Mouse (Mus musculus) heart, adult 18-20 months (tissue): ENCODE results near the gene Olfm4. TPM values are rescaled to one million over a fixed set of nuclear protein-coding genes. Genes with fewer than 3 reads are reported as not detected.

Experiments
- DNase-seq, 2 experiments: peaks; one replicate each; pipeline ENCODE4 v3.0.0; 2021 to 2022; ENCODE audit warnings: mixed read lengths in 1 of 2
- long read RNA-seq, 2 experiments: library from polyadenylated mRNA; stranded (forward); transcript quantifications; one replicate each; pipeline ENCODE4 v2.0.0; 2021
- total RNA-seq, 2 experiments: library from RNA; stranded (reverse); gene quantifications; 2 replicates each; pipeline ENCODE4 v1.2.3; 2021

The Olfm4 gene
- total RNA-seq = not detected
- long read RNA-seq, experiment 1 = 0 reads
- long read RNA-seq, experiment 2 = 0 reads

DNA sequence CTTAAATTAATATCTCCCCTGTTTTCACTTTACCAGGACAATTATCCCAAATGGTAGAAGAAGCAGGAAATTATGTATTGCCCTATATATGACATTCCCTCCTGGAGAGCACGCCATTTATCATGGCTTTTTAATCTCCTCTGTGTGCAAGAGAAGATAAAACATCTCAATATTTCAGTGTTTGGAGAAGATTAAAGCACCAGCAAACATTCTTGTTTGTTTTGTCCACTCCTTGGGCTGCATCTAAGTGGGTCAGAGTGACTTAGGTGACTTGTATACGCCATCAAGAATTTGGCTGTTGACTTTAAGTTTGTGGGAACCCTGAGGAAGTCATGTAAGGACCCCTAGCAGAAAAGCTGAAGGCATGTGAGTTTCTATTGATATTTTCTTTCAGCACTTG lies at the start of gene Olfm4:
Olfm4 (plus strand) TSS at position 301 of the 400 bp plus-strand sequence.
- DNase-seq = no peak

- DNase-seq = no peak
Measured at GRCm38 (mm10) chr14:79934426-79934825, 49.5 kb upstream of the Olfm4 start.

GRCm38 (mm10) chr14:79936879-79937468 lies 46.9 kb upstream of the Olfm4 start:
- no peak for DNase-seq

DNA sequence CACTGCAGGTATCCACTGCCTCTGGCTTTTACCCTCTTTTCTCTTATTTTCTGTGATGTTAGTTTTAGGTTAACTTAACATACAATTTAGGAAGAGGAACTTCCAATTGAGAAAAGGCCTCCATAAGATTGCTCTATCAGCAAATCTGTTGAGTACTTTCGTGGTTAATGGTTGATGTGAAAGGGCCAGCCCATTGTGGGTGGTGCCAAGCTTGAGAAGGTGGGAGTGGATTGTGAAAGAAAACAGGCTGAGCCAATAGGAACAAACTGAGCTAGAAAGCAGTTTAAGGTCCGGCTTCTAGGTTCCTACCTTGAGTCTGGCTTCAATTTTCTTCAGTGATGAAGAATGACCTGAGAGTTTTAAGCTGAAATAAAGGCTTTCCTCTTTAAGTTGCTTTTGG lies 38.0 kb upstream of the Olfm4 start:
- no peak for DNase-seq

GRCm38 (mm10) chr14:79955678-79956077 lies 28.2 kb upstream of the Olfm4 start:
- no peak for DNase-seq

- no peak for DNase-seq
Measured at GRCm38 (mm10) chr14:79957789-79958487, 25.9 kb upstream of the Olfm4 start.

GRCm38 (mm10) chr14:79961187-79961586 lies 22.7 kb upstream of the Olfm4 start:
- DNase-seq = peak in 1 of 2 experiments; percentile 5

GRCm38 (mm10) chr14:79961602-79962001 lies 22.3 kb upstream of the Olfm4 start:
- DNase-seq = no peak

- DNase-seq = peak; percentile 38 to 70
Measured at GRCm38 (mm10) chr14:79970165-79970564, 13.7 kb upstream of the Olfm4 start.

DNA sequence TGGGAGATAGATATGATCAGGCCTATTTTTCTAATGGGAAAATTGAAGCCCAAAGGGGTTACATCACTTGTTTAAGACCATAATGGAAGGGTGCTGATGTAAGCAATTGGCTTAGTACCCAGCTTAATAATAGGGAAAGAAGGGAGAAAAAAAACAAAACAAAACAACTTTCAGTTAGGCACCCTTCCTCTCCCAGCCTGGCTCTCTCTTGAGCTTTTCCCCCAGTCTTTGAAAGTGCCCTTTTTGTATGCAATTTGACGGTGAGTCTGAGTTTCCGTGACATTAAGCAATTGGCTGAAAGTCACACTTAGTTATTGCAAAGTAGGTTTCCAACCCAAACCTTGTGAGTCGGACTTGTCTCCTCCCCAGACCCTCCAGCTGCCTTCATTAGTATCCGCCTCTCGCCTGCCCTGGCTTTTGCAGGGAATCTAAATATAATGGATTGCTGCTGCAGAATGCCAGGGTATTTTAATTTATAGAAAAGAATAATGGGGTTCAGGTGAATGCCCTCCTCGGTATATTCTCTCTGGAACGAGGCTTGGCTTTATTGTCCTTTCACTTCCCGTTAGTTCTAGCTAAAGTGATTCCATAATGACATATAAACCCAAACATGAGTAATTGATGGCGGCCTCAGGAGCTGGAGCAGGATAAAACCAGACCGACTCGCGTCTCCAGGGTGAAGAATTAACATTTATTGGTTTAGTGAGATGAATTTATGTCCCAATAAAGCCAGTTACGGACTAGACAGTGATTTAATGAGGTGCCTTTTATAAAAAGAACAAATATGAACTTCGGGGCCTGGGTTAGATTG lies 12.7 kb upstream of the Olfm4 start:
- no peak for DNase-seq

- DNase-seq = no peak
Measured at GRCm38 (mm10) chr14:79981437-79981836, 2.4 kb upstream of the Olfm4 start.

- peak; percentile 6 to 16 for DNase-seq
Measured at GRCm38 (mm10) chr14:79985137-79985670, 1.3 kb downstream of the Olfm4 start.

- DNase-seq = peak; percentile 43 to 67
Measured at GRCm38 (mm10) chr14:79985696-79986095, 1.8 kb downstream of the Olfm4 start.

GRCm38 (mm10) chr14:79986831-79987230 lies 3.0 kb downstream of the Olfm4 start:
- DNase-seq = no peak

DNA sequence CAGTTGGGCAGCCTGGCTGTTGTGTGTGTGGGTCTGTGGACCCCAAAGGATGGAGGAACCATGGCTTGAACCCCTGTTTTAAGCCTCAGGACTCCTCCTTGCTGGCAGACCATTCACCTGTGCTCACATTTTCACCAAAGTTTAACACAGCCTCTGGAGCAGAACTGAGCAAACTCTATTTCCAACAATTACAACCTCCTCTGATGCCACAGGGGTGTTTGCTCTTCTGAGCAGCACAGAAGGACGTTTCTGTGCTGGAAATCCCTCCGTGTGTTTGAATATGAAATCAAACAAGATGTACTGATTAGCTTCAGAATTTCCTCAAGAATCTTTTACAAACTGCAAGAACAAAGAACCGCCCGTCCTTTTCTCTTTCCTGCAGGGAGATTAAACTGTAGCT lies 5.9 kb downstream of the Olfm4 start:
- no peak for DNase-seq

- DNase-seq = no peak
Measured at GRCm38 (mm10) chr14:79990547-79990946, 6.7 kb downstream of the Olfm4 start.

DNA sequence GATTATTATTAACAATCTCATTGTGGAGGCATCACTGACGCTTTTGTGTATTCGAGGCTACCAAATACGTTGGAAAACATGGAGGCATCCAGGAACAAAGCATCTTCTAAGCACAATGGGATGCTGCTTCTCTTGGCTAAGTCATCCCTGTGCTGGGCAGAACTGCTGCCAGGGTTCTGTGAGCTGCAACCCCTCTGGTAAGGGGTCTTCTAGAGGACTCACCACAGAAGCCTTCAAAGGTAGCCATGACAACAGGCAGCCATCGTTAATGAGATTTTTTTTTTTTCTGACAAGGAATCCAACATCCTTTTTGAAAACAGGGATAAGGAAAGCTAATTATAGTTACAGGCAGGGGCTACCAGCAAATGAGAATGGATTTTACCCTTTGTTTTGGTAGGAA lies 13.7 kb downstream of the Olfm4 start:
- DNase-seq = no peak

DNA sequence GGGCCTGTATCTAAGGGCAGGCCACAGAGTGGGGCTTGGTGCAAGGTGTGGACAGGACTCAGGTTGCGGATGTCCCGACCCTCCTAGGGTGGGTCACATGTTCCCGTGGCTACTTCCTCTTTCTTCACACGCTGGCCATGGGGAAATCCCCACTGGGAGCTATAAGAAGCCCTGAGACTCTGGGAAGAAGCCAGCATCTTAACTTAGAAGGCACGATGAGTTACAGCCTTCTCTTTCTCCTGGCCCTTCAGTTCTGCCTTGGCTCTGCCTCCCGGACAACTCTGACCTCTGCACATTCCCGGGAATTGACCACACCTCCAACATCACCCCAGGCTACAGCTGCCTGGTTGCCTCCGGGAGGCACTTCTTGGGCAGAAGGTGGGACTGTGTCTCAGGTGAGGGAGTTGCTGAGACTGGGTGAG lies 16.2 kb downstream of the Olfm4 start:
- DNase-seq = no peak

DNA sequence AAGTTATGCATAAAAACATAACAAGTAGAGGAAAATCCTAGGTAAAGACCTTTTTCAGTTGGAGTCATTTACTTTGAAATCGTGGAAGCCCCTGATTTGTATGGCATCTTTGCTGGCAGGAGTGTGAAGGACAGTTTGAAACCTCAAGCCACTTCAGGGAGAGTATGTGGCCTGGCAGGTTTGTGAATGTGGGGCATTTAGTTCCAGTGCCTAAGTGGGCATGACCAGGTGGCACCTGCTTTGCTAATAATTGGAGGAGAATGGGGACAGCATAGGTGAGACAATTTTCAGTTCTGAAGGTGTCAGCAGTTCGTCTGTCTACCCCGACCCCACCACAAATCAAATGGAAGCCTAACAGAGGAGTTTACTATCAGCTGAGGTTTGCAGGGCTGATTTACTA lies 23.8 kb downstream of the Olfm4 start:
- DNase-seq = no peak

DNA sequence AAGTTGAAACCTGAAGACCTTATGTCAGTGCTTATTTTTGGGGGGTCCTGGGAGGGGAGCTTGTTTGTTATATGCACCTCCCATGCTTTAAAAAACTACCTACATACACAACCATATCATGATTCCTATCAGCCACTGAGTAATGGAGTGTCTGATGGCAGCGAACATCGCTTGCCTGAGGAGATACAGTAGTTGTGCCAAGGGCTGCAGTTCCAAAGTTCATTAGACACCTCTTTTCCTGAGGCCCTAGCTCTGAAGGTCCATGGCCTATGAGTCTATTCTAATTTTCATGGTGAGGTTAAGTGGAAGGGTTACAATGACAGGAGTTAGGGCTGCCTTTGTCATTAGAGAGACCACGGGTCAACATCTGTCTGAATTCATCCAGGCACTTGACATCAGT lies 26.5 kb downstream of the Olfm4 start:
- no peak for DNase-seq

DNA sequence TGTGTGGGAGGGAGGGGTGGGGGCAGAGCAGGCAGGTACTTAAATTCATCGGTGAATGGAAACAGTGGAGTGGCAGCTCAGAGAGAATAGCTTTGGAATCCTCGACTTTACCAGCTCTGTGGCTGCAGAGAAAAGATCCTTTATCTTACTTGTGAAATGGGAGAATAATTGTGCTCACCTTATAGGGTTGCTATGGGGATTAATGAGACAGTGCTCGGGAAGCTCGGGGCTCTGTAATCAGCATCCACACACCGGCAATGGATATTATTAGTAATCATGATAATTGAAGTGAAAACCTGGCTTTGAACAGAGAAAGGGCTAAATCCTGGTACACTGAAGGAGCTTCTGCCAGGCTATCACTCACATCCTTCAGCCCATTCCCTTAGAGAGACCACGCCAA lies 31.1 kb downstream of the Olfm4 start:
- DNase-seq = no peak

DNA sequence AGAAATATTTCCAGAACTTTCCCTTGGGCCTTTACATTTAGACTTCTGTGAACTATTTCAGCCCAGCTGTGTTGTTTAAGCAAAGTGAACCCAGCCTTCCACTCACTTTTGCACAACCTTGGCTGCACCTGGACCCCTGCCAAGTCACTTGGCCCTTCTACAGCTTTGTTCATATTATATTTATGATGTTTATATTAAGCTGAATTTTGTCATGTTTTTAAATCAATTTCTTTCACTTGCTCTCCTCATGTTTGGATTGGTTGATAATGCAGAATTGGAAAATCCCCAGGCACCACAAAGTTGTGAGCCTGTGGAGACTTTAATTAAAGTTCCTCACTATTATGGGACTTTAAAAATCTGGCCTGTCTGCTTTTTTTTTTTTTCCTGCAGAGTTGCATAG lies 32.2 kb downstream of the Olfm4 start:
- DNase-seq = no peak

GRCm38 (mm10) chr14:80026078-80026477 lies 42.2 kb downstream of the Olfm4 start:
- DNase-seq = peak in 1 of 2 experiments; percentile 1
